Mouse (Mus musculus) heart, embryonic 13.5 days (tissue): Measurements from ENCODE around the gene Tube1. TPM values are rescaled to one million over a fixed set of nuclear protein-coding genes. Genes with fewer than 3 reads are reported as not detected.
"Not testable (repeated sequence)": the region's sequence is repeated elsewhere in the genome, so short reads cannot be mapped to it uniquely, and the experiment has no call there.

Experiments used
- ATAC-seq: fragments of 200-750 bp; cut with Nextera tagmentation; 2 replicates; pipeline ENCODE4 v1.8.0; 2017; ENCODE audit warnings: moderate TSS enrichment; ENCODE audit not compliant: insufficient number of reproducible peaks, low FRiP score, low TSS enrichment; ENCODE audit errors: extremely low read depth
- H3K27ac ChIP-seq: fragments of 300-500 bp; sonication (generic); replicated peaks from 2 replicates; pipeline ENCODE4 v1.5.1; 2015; ENCODE audit warnings: moderate library complexity, mild to moderate bottlenecking, inconsistent platforms
- H3K27me3 ChIP-seq: fragments of 300-500 bp; sonication (generic); replicated peaks from 2 replicates; pipeline ENCODE4 v1.6.1; 2015; ENCODE audit warnings: mild to moderate bottlenecking, inconsistent platforms
- H3K36me3 ChIP-seq: fragments of 300-500 bp; sonication (generic); 2 replicates; pipeline ENCODE4 v1.6.1; 2015; ENCODE audit warnings: mild to moderate bottlenecking, inconsistent platforms
- H3K4me1 ChIP-seq: fragments of 300-500 bp; sonication (generic); 2 replicates; pipeline ENCODE4 v1.6.1; 2015; ENCODE audit warnings: inconsistent platforms
- H3K4me2 ChIP-seq: fragments of 300-500 bp; sonication (generic); 2 replicates; pipeline ENCODE4 v1.6.1; 2015; ENCODE audit warnings: inconsistent platforms, mild to moderate bottlenecking, moderate library complexity
- H3K4me3 ChIP-seq: fragments of 300-500 bp; sonication (generic); 2 replicates; pipeline ENCODE4 v1.5.1; 2015; ENCODE audit warnings: moderate library complexity, mild to moderate bottlenecking, inconsistent platforms
- H3K9ac ChIP-seq: fragments of 300-500 bp; sonication (generic); 2 replicates; pipeline ENCODE4 v1.6.1; 2015; ENCODE audit warnings: inconsistent platforms, mild to moderate bottlenecking, moderate library complexity
- H3K9me3 ChIP-seq: fragments of 300-500 bp; sonication (generic); 2 replicates; pipeline ENCODE4 v1.6.1; 2016; ENCODE audit warnings: inconsistent platforms
- WGBS: fragments of 180-500 bp; shearing (Covaris S2); methylation state at CpG from one replicate; pipeline ENCODE4 v1.1.7; 2015; ENCODE audit warnings: mixed read lengths; 5-methylcytosine and 5-hydroxymethylcytosine counted together
- polyA plus RNA-seq: library from polyadenylated mRNA; unstranded; fragments of >200 nt; fragmentation: Nextera tagmentation; extraction: Ambion mirVana; gene quantifications from 2 replicates; pipeline ENCODE4 v1.2.1, GENCODE M21; 2015

Gene Tube1
- polyA plus RNA-seq, 1 experiment from 2014 or later, result 8.6 TPM

DNA sequence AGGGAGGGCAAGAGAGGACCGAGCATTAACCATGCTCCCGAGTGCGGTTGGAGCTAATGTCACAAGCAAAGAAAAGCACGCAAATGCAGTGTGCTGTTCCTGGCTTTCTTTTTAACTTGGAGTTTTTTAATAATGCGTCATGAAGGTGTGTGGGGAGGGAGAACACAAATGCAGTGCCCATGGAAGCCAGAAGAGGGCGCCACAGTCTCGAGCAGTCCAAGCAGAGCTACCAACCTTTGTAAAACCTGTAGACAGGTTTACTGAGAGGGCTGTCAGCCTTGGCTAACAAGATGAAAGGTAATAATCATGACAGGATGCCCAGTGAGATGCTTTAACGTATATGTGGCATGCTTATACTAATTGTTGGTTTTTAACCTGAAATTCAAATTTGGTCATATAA is 36.4 kb downstream of the Tube1 start:
- Histone ChIP-seq H3K9me3 (no peaks in the 10 kb centered on the region), H3K36me3 (no peaks in the 10 kb centered on the region), H3K4me2 (peak overlapping the region; percentile 91)

DNA sequence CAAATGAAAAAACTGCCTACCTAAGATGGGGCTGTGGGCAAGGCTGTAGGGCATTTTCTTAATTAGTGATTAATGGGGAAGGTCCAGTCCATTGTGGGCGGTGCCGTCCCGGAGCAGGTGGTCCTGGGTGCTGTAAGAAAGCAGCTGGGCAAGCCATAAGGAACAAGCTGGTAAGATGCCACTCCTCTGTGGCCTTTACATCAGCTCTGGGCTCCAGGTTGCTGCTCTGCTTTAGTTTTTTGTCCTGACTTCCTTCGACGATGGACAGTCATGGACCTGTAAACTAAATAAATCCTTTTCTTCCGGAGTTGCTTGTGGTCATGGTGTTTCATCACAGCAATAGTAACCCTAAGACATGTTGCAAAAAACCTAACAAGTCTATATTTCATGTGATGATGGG is 36.9 kb downstream of the Tube1 start:
- Histone ChIP-seq H3K27ac (no peak overlapping the region), H3K9ac (no peak overlapping the region), H3K27me3 (peaks cover 4% of the 10 kb centered on the region), H3K4me1 (peaks cover 26% of the 10 kb centered on the region), H3K4me3 (no peak overlapping the region), H3K9me3 (no peaks in the 10 kb centered on the region), H3K36me3 (no peaks in the 10 kb centered on the region), H3K4me2 (peak overlapping the region; percentile 91)
- no peak for ATAC-seq
- WGBS, result 18% methylated on average over 6 of the region's 6 CpGs

More for the DNA sequence above, 36.4 kb downstream of the Tube1 start:
- 12% methylated on average over 8 of the region's 8 CpGs for WGBS
- peaks cover 30% of the 10 kb centered on the region for H3K4me1 ChIP-seq
- peaks cover 4% of the 10 kb centered on the region for H3K27me3 ChIP-seq
- H3K27ac ChIP-seq, result no peak overlapping the region
- H3K9ac ChIP-seq, result no peak overlapping the region
- no peak for ATAC-seq
- no peak overlapping the region for H3K4me3 ChIP-seq

DNA sequence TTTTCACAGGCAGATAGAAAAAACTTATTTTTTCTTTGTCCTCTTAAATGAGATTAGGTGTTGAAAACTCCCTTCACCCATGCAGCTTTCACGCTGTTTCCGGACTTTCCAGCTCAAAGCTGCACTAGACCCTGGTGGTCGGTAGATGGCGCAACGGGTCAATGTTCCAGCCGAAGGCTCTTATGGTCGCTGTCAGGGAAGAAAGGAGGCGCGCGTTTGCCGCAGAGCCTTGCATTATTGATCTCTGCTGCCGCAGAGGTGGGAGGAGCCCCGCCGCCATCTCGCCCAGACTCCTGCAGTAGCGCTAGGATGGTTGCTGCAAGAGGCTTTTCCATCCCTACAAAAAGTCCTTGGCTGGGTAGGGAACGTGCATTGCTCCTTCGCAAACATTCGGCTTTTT is 37.4 kb downstream of the Tube1 start:
- peak overlapping the region; percentile 63 for H3K4me3 ChIP-seq
- no peaks in the 10 kb centered on the region for H3K36me3 ChIP-seq
- H3K9me3 ChIP-seq, result no peaks in the 10 kb centered on the region
- ATAC-seq, result no peak
- H3K27me3 ChIP-seq, result peaks cover 4% of the 10 kb centered on the region
- peak overlapping the region; percentile 91 for H3K4me2 ChIP-seq
- peaks cover 23% of the 10 kb centered on the region for H3K4me1 ChIP-seq
- H3K27ac ChIP-seq, result peak overlapping the region; percentile 57
- under 1% methylated on average over 19 of the region's 19 CpGs for WGBS
- H3K9ac ChIP-seq, result peak overlapping the region; percentile 76

DNA sequence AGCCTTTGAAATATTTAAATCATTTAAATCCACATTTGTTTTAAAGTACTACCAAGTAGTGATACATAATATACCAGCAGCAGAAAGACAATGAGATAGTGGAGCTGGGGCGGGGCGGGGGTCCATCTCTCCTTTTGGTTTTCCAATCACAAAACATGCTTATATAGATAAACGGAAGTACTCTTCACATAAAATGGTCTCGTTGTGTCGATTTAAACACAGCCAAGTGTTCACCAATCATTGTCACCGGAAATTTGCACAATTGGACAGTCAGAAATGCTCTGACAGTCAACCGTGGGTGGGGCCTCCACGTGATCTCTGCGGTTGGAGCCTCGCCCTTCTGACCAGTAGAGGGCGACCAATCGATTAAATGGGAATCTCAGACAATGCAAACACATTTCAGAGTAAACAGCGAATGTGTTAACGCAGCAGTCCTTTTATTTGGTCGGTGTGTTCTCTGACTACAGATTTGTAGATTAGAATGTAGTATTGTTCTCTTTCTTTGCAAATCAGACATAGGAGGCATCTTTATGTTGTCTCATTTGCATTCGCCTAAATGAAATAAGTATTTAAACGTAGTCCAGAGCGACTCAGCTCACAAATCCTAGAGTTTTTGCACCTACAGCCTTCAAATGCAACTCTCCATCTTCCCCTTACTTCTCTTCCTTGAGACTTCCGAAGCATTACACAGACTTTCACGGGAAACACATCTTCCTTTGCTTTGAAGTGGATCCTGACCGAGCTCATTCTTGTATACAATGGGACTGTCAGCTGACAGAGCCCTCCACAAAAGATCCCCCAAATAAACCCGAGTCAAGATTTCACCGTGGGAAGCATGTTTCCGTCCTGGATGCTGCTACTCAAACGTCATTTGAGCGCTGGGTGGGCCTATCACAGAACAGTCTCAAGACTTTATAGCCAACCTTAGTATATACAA is 38.1 kb downstream of the Tube1 start:
- no peaks in the 10 kb centered on the region for H3K36me3 ChIP-seq
- peak overlapping the region; percentile 63 for H3K4me3 ChIP-seq
- H3K27ac ChIP-seq, result peak overlapping the region; percentile 70
- peak; percentile 48; the same call in 1 of the 2 replicates for ATAC-seq
- peaks cover 18% of the 10 kb centered on the region for H3K4me1 ChIP-seq
- peak overlapping the region; percentile 76 for H3K9ac ChIP-seq
- peaks cover 4% of the 10 kb centered on the region for H3K27me3 ChIP-seq
- WGBS, result 19% methylated on average over 26 of the region's 26 CpGs
- H3K9me3 ChIP-seq, result no peaks in the 10 kb centered on the region
- H3K4me2 ChIP-seq, result peak overlapping the region; percentile 91

DNA sequence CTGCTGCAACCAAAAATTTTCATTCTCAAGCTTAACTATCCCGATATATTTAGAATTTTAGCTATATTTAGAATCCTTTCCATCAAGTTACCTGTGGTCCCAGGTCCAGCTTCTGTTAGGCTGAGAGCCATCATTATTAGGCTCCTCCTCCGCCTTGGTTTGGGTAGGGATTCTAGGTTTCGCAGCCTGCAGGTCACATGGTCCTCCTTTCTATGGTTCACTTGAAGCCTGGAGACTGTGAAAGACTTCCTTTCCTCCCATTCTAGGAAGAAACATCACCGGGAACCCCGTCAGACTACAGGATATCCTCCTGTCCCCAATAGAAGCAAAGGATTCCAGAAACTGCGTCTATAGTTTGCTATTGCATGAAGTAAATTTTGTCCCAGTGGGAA is 38.8 kb downstream of the Tube1 start:
- Histone ChIP-seq H3K27me3 (peaks cover 4% of the 10 kb centered on the region), H3K4me3 (no peak overlapping the region), H3K9ac (no peak overlapping the region; the same call in 1 of the 2 replicates), H3K9me3 (no peaks in the 10 kb centered on the region), H3K36me3 (no peaks in the 10 kb centered on the region), H3K27ac (peak overlapping the region; percentile 70), H3K4me1 (peaks cover 18% of the 10 kb centered on the region), H3K4me2 (peak overlapping the region; percentile 91)
- WGBS, result 57% methylated on average over 6 of the region's 6 CpGs
- no peak for ATAC-seq

DNA sequence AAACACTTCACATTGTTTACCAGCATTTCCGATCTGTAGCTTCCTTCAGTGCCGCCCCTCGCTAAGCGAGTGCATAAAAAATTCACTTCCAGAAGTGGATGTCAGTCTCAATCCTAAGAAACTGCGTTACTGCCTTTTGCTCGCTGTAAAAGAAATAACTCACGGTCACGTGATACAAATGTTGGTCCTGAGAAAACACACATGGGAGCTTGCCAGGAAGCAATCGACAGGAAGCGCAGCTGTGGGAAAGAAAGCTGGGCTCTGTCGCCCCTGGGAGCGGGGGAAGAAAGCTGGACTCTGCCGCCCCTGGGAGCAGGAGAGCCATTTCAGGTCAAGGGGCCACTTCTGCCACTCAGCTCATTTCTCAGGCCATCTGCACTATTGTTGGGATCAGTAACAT is 39.3 kb downstream of the Tube1 start:
- Histone ChIP-seq H3K4me2 (peak overlapping the region; percentile 91), H3K36me3 (no peaks in the 10 kb centered on the region), H3K27me3 (peaks cover 4% of the 10 kb centered on the region), H3K4me3 (peak overlapping the region; percentile 25; the same call in 1 of the 2 replicates), H3K9me3 (0 out of 2 replicates have a peak, but pooled peaks cover under 1% of the 10 kb centered on the region), H3K4me1 (peaks cover 18% of the 10 kb centered on the region), H3K27ac (peak overlapping the region; percentile 70), H3K9ac (peak overlapping the region; percentile 30; the same call in 1 of the 2 replicates)
- no peak for ATAC-seq
- 37% methylated on average over 13 of the region's 13 CpGs for WGBS

DNA sequence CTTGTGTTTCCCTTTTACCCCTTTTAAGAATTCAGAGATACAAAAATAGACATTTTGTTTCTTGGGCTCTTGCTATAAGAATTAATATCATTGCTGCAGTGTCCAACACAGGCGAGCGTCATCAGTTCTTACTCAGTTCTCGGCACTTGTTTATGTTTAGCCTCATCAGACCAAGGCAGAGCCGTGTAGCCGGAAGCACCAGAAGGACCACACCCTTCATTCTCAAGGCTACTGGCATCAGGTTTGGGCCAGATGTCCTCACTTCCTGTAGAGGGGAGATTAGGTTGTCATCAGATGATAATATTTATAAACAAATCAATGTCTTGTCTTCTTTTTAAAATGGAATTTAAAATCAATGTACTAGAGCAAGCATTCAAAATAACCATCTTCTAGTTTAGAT is 43.2 kb downstream of the Tube1 start:
- Histone ChIP-seq H3K27me3 (no peaks in the 10 kb centered on the region), H3K4me2 (no peak overlapping the region), H3K4me3 (no peak overlapping the region), H3K27ac (no peak overlapping the region), H3K9ac (no peak overlapping the region), H3K4me1 (peaks cover 12% of the 10 kb centered on the region), H3K36me3 (no peaks in the 10 kb centered on the region), H3K9me3 (0 out of 2 replicates have a peak, but pooled peaks cover 3% of the 10 kb centered on the region)
- 59% methylated on average over 5 of the region's 5 CpGs for WGBS
- ATAC-seq, result no peak

DNA sequence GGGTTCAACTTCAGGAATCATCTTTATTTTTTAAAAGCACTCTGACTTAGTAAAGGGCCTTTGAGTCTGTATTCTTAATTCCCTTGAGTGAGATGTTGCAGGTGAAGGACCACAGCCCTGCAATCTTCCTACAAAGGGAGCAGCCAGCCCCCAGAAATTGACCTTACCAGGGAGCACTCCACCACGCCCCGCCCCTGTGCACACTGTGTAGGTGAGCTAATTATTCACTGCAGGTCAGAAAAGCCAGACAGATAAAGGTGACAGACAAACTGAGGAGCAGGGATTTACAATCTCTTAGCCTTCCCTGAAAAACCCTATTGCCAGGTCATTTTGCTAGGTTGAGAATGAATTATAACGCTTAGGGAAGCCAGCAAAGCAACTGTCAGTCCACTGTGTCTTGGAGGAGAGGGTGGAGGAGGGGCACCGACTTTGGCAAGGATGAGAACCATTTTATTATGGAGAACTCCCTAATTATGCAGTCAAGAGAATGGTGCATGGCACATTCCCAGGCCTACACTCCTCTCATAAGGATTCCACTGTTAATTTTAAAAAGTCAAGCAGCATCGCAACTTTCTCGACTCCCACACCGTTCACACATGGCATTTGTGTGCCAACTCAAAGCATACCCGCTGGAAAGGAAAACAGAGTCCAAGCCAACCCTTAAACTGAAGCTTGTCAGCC is 51.2 kb downstream of the Tube1 start:
- no peak overlapping the region for H3K27ac ChIP-seq
- H3K4me1 ChIP-seq, result no peaks in the 10 kb centered on the region
- ATAC-seq, result no peak

DNA sequence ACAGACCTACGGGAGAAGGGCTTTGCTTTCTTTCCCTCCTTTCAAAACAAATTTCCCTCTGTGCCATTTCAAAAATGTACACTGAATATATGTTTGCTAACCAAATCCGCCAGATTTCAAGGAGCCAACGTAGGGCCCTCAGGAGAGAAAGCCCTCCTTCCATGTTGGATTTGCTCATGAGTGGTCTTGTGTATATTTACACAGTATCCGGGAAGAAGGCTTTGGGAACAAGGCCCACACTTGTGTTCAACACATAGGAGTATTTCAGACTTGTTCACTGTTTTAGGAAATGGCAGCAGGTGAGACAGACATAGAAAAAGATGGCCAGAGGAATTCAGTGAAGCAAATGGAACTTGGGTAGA is 51.8 kb downstream of the Tube1 start:
- no peak overlapping the region for H3K4me3 ChIP-seq
- H3K27me3 ChIP-seq, result no peaks in the 10 kb centered on the region
- H3K4me1 ChIP-seq, result no peaks in the 10 kb centered on the region
- no peaks in the 10 kb centered on the region for H3K36me3 ChIP-seq
- H3K4me2 ChIP-seq, result no peak overlapping the region
- H3K9me3 ChIP-seq, result no peaks in the 10 kb centered on the region
- no peak overlapping the region for H3K27ac ChIP-seq
- H3K9ac ChIP-seq, result no peak overlapping the region
- ATAC-seq, result no peak
- WGBS, result 76% methylated on average over 4 of the region's 4 CpGs

More for the DNA sequence above, 51.2 kb downstream of the Tube1 start:
- Histone ChIP-seq H3K4me3 (no peak overlapping the region), H3K27me3 (no peaks in the 10 kb centered on the region), H3K9me3 (no peaks in the 10 kb centered on the region), H3K4me2 (no peak overlapping the region), H3K36me3 (no peaks in the 10 kb centered on the region), H3K9ac (no peak overlapping the region)
- 82% methylated on average over 8 of the region's 8 CpGs for WGBS

DNA sequence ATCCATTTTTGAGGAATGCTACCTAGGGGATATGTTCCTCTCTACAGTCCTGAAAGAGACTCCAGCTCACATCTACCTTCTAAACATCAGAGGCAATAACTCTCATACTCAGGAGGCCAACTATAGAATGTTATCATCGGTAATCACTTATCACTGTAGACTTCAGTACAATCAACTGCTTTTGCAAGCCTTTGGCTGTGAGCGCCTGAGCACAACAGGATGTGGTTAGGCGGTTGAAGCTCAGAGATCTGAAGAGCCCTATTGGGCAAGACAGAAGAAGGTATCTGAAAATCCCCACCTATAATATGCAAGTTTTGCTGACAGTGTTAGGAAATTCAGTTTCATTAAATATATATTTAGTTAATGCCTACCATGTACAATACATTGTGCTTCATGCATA is 58.9 kb downstream of the Tube1 start:
- Histone ChIP-seq H3K36me3 (no peaks in the 10 kb centered on the region), H3K4me2 (no peak overlapping the region), H3K9me3 (no peaks in the 10 kb centered on the region), H3K27ac (no peak overlapping the region), H3K4me3 (no peak overlapping the region), H3K27me3 (no peaks in the 10 kb centered on the region), H3K4me1 (no peaks in the 10 kb centered on the region), H3K9ac (no peak overlapping the region)
- no peak for ATAC-seq
- WGBS, result 71% methylated on average over 3 of the region's 3 CpGs

DNA sequence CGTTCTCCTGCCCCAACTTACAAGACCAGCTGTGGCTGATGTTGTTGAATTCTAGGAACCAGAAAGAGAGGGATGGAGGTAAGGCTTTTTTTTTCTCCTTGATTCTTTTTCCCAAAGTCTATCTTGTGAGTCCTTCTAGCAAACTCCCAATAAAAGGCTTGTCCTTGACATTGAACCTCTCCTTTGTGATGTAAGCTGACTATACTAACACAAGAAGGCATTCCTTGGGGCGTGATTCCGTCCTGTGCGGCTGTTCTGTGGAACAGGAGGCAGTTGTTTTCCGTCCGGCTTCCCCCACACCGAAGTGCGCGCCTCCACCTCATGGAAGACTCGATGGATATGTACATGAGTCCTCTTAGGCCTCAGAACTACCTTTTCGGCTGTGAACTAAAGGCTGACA is 64.4 kb downstream of the Tube1 start:
- H3K9me3 ChIP-seq, H3K27me3 ChIP-seq, H3K4me2 ChIP-seq, H3K4me1 ChIP-seq, H3K36me3 ChIP-seq, H3K4me3 ChIP-seq, H3K27ac ChIP-seq, ATAC-seq, H3K9ac ChIP-seq: not testable (repeated sequence)
- WGBS, result 86% methylated on average over 11 of the region's 11 CpGs
